Mouse (Mus musculus): ENCODE measurements around the gene Adamts12. TPM values are rescaled to one million over a fixed set of nuclear protein-coding genes. Genes with fewer than 3 reads are reported as not detected.

Adamts12 gene
- polyA plus RNA-seq, 1 experiment from 2014 or later, result 1.7 TPM

DNA sequence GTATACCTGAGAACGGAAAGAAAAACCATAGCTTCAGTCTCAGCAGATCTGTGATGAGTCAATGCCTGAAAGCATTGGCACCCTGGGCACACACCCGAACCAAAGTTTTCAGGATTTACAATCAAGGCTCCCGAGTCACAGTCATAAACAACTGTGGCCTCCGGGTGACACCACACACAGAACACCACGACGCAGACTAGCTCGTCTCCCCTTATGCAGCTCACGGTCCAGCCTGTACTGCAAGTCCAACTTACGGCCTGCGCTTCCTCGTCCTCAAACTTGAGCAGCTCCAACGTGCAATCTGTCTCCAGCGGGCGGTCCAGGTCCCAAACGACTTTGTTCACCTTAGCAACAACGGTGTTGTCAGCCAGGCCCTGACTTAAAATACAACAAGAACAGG is 328.3 kb downstream of the Adamts12 start:
- Histone ChIP-seq H3K9me3 (ENCODE audit: control insufficient read depth, low read length) (no peaks in the 10 kb centered on the region), H3K4me3 (ENCODE audit: low read length) (no peak overlapping the region), H3K4me1 (ENCODE audit: control insufficient read depth, insufficient read depth, low read length) (no peaks in the 10 kb centered on the region; the same call in 1 of the 2 replicates), H3K36me3 (ENCODE audit: control insufficient read depth, insufficient read depth, low read length) (peaks cover 23% of the 10 kb centered on the region), H3K4me2 (ENCODE audit: low read depth, low read length) (no peak overlapping the region), H3K27ac (ENCODE audit: low read length) (no peak overlapping the region), H3K27me3 (replicated peaks; ENCODE audit: control insufficient read depth, insufficient read depth, low read length) (no peaks in the 10 kb centered on the region), H3K9ac (ENCODE audit: low read depth, low read length) (no peak overlapping the region)
- 94% methylated on average over 16 of the region's 16 CpGs for WGBS
- ATAC-seq, result no peak

DNA sequence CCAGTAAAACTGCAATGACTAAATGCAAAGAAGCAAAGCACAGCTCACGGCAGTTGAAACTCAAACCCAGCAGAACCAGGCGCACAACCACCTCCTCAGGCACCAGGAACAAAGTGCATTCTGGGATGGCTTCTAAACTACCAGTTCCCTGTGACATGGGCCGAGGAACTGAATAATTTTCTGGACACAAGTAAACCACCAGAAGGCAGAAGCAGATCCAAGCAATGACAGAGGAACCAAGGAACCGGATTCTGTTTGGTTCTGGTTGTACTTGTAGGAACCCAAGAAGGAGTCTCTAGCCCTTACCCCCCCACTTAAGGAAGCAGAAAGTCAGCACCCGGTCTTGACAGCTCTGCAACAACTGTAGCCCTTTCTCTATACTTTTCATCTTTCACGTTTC is 331.8 kb downstream of the Adamts12 start:
- H3K4me3 ChIP-seq (ENCODE audit: low read length), result no peak overlapping the region
- no peak overlapping the region for H3K9ac ChIP-seq (ENCODE audit: low read depth, low read length)
- no peaks in the 10 kb centered on the region for H3K27me3 ChIP-seq (replicated peaks; ENCODE audit: control insufficient read depth, insufficient read depth, low read length)
- 91% methylated on average over 6 of the region's 6 CpGs for WGBS
- ATAC-seq, result no peak
- H3K4me1 ChIP-seq (ENCODE audit: control insufficient read depth, insufficient read depth, low read length), result peaks cover 4% of the 10 kb centered on the region
- no peak overlapping the region for H3K27ac ChIP-seq (ENCODE audit: low read length)
- H3K36me3 ChIP-seq (ENCODE audit: control insufficient read depth, insufficient read depth, low read length), result peaks cover 11% of the 10 kb centered on the region
- H3K9me3 ChIP-seq (ENCODE audit: control insufficient read depth, low read length), result no peaks in the 10 kb centered on the region
- H3K4me2 ChIP-seq (ENCODE audit: low read depth, low read length), result no peak overlapping the region

Other genes with a start within 250 kb of the Adamts12 start
- gene C1qtnf3, start 112.5 kb upstream of the Adamts12 start, polyA plus RNA-seq (2015; fragmentation: Nextera tagmentation; extraction: Ambion mirVana), result 2.2 and 2.7 TPM in 2 replicates
- 27.1 and 29.4 TPM in 2 replicates for gene Amacr, start 83.0 kb upstream of the Adamts12 start, polyA plus RNA-seq (2015; fragmentation: Nextera tagmentation; extraction: Ambion mirVana)
- not detected in 2 replicates for gene Slc45a2, start 64.1 kb upstream of the Adamts12 start, polyA plus RNA-seq (2015; fragmentation: Nextera tagmentation; extraction: Ambion mirVana)
- gene Rxfp3, start 26.8 kb upstream of the Adamts12 start, polyA plus RNA-seq (2015; fragmentation: Nextera tagmentation; extraction: Ambion mirVana), result not detected in 2 replicates

Measured in intestine, embryonic 16.5 days (tissue).